Mouse (Mus musculus) bone marrow, adult 2 months (tissue): ENCODE results near the gene Ranbp3l. TPM values are rescaled to one million over a fixed set of nuclear protein-coding genes. Genes with fewer than 3 reads are reported as not detected.

Source experiments
- H3K27ac ChIP-seq: fragments of 200-500 bp; 2 replicates; pipeline ENCODE4 v1.5.1; 2012; ENCODE audit warnings: low read depth, mild to moderate bottlenecking, control low read depth, inconsistent platforms, low read length; ENCODE audit not compliant: control insufficient read depth, poor library complexity, insufficient read depth
- H3K4me1 ChIP-seq: fragments of 200-500 bp; 2 replicates; pipeline ENCODE4 v1.6.1; 2011; ENCODE audit warnings: low read length; ENCODE audit not compliant: control insufficient read depth, insufficient read depth
- H3K4me3 ChIP-seq: fragments of 200-500 bp; replicated peaks from 2 replicates; pipeline ENCODE3; 2011; ENCODE audit warnings: mild to moderate bottlenecking, low read depth, low read length, control low read depth; ENCODE audit not compliant: control insufficient read depth
- CTCF ChIP-seq: fragments of 200-500 bp; IDR thresholded peaks from 2 replicates; pipeline ENCODE4 v1.5.1; 2011; ENCODE audit warnings: low read length, control low read depth; ENCODE audit not compliant: control insufficient read depth, insufficient read depth
- POLR2A ChIP-seq: fragments of 200-500 bp; IDR thresholded peaks from 2 replicates; pipeline ENCODE4 v1.6.1; 2011; ENCODE audit warnings: low read depth, mild to moderate bottlenecking, control low read depth, low read length, borderline replicate concordance; ENCODE audit not compliant: control insufficient read depth
- WGBS: fragments of 180-500 bp; shearing (Covaris S2); methylation state at CpG from one replicate; pipeline ENCODE4 v1.1.7; 2018; 5-methylcytosine and 5-hydroxymethylcytosine counted together
- polyA plus RNA-seq: library from polyadenylated mRNA; stranded (reverse); fragments of >200 nt; gene quantifications from 2 replicates; pipeline ENCODE4 v1.2.4, GENCODE M21; 2011; ENCODE audit warnings: low replicate concordance; ENCODE audit not compliant: missing spikeins, insufficient read depth, insufficient read length

The Ranbp3l gene
- not detected in 2 replicates for polyA plus RNA-seq

DNA sequence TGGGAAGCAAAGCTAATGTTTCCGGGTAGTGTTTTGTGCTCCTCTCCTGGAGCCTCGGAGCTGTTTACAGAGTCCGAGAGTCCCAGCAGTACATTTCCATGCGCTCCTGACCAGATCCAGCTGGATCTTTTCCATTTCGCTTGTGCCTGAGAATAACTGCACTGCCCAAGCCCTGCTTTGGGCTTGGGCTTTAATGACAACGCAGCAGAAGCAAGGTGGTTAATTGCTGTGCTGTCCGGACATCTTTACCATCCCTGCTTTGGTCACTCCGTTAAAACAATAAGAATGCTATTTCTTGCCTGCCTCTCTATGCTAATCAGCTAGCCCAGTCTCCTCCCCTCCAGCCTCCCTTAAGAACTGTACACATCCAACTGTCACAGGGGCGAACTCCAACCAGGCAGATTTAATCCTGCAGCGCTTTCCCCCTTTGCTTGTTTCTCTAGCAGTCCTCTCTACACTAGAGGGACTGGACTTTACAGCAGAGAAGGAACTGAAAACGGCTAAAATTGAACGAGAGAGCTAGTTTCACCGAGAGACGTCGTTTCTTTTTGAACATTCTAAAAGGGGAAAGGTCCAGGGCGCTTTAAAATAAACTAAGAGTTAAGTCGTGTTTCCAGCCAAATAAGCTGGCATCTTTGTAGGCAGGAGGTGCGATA is at the start of gene Ranbp3l:
Gene Ranbp3l (plus strand): TSS at position 377 of the 656 bp plus-strand sequence.
- H3K27ac ChIP-seq, result no peak within 1 kb of the TSS
- H3K4me1 ChIP-seq, result no peaks in the 10 kb centered on the region
- no peak for TF ChIP-seq CTCF
- no peak for TF ChIP-seq POLR2A
- 66% methylated on average over 18 of the region's 18 CpGs for WGBS
- no peak within 1 kb of the TSS for H3K4me3 ChIP-seq

- Histone ChIP-seq H3K4me3 (no peak overlapping the region), H3K27ac (no peak overlapping the region), H3K4me1 (no peaks in the 10 kb centered on the region)
- 50% methylated on average over 1 of the region's 1 CpGs for WGBS
- TF ChIP-seq POLR2A, result no peak
- TF ChIP-seq CTCF, result no peak
These were observed 37.7 kb upstream of the Ranbp3l start for GRCm38 (mm10) chr15:8930061-8930460.

GRCm38 (mm10) chr15:8936911-8937310 is 30.8 kb upstream of the Ranbp3l start:
- H3K4me3 ChIP-seq, result no peak overlapping the region
- no peaks in the 10 kb centered on the region for H3K4me1 ChIP-seq
- no peak for TF ChIP-seq CTCF
- no peak for TF ChIP-seq POLR2A
- H3K27ac ChIP-seq, result no peak overlapping the region
- 79% methylated on average over 3 of the region's 3 CpGs for WGBS

- no peaks in the 10 kb centered on the region for H3K4me1 ChIP-seq
- 78% methylated on average over 5 of the region's 5 CpGs for WGBS
- no peak overlapping the region for H3K4me3 ChIP-seq
- no peak for TF ChIP-seq POLR2A
- no peak for TF ChIP-seq CTCF
- H3K27ac ChIP-seq, result no peak overlapping the region
These were observed 26.9 kb upstream of the Ranbp3l start for GRCm38 (mm10) chr15:8940861-8941260.

DNA sequence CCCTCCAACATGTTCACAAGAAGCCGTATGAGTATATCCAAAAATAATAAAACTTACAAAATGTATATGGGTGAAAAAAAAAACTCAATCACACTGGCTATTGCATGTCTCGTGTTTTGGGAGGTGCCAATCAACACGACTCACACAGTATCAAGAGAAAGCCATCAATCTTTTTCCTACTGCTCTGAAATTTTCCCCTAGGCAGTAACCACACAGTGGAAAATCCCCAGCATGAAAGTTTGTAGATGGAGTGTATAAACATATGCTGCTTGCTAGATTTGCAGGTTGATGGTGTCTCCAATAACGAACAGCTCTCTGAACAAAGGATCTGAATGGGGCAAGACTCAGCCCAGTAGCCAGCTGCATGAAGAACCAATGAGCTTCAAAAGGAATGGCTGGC is 16.9 kb upstream of the Ranbp3l start:
- Histone ChIP-seq H3K4me3 (no peak overlapping the region), H3K27ac (no peak overlapping the region), H3K4me1 (no peaks in the 10 kb centered on the region)
- no peak for TF ChIP-seq POLR2A
- TF ChIP-seq CTCF, result no peak
- WGBS, result 67% methylated on average over 4 of the region's 4 CpGs

GRCm38 (mm10) chr15:8963323-8963722 is 4.4 kb upstream of the Ranbp3l start:
- H3K27ac ChIP-seq, result no peak overlapping the region
- TF ChIP-seq CTCF (no peak), POLR2A (no peak)
- H3K4me3 ChIP-seq, result no peak overlapping the region
- WGBS, result 41% methylated on average over 2 of the region's 2 CpGs
- no peaks in the 10 kb centered on the region for H3K4me1 ChIP-seq

- TF ChIP-seq POLR2A (no peak), CTCF (no peak)
- H3K27ac ChIP-seq, result no peak overlapping the region
- 87% methylated on average over 14 of the region's 14 CpGs for WGBS
- H3K4me3 ChIP-seq, result no peak overlapping the region
- H3K4me1 ChIP-seq, result no peaks in the 10 kb centered on the region
These were observed 463 bp downstream of the Ranbp3l start for GRCm38 (mm10) chr15:8968229-8968595.

DNA sequence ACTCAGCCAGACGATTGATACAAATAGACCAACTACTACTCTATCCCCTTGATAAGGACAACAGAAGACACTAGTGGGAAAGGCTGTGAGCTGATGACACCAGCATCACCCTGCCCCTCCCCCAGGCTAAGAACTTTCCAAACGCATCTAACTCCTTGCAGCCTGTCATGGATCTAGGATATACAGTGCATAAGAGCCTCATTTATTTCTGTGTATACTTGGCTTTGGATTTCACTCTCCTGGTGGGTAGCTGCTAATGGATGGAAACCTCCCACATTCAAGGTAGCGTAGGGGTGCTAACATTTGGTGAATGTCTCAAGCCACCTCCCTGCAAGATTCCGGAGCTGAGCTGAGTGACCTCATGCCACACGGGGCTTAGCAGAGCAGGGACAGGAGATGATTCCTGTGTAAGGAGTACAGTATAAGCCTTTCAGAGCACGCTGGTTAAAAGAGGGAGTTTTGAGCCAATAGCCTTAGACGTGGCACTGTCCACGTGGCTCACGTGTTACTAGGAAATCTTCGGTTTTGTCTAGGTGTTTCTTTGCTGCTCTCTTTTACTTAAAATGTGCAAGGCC is 1.4 kb downstream of the Ranbp3l start:
- TF ChIP-seq CTCF, result no peak
- no peak for TF ChIP-seq POLR2A
- Histone ChIP-seq H3K27ac (no peak overlapping the region), H3K4me3 (no peak overlapping the region), H3K4me1 (no peaks in the 10 kb centered on the region)
- WGBS, result 73% methylated on average over 10 of the region's 10 CpGs
